Mouse (Mus musculus): ENCODE data around the gene Rgs11. TPM values are rescaled to one million over a fixed set of nuclear protein-coding genes. Genes with fewer than 3 reads are reported as not detected.

Gene Rgs11
- total RNA-seq (2023): 34.2 TPM

GRCm38 (mm10) chr17:26202737-26203136 lies at the start of gene Rgs11:
Gene Rgs11 (plus strand): TSS chr17:26202951.

GRCm38 (mm10) chr17:26198892-26199291 lies 3.9 kb upstream of the Rgs11 start, which contains the start of gene Pdia2:
Gene Pdia2 (minus strand): TSS chr17:26199087.

GRCm38 (mm10) chr17:26207686-26208085 lies 4.9 kb downstream of the Rgs11 start, which contains the start of gene Arhgdig:
Gene Arhgdig (minus strand): TSS chr17:26207786.

GRCm38 (mm10) chr17:26244101-26244841 lies 41.5 kb downstream of the Rgs11 start, which contains the start of gene Fam234a:
Gene Fam234a (minus strand): TSS chr17:26244242.

GRCm38 (mm10) chr17:26252539-26253251 lies 49.9 kb downstream of the Rgs11 start, which contains the start of gene Luc7l:
Gene Luc7l (plus strand): TSS chr17:26252896.

Other genes with a start within 250 kb of the Rgs11 start
- 39.1 TPM for gene Capn15, start 217.2 kb upstream of the Rgs11 start, total RNA-seq (2023)
- 13.4 TPM for gene Rab11fip3, start 133.4 kb upstream of the Rgs11 start, total RNA-seq (2023)
- gene Decr2, start 112.6 kb upstream of the Rgs11 start, total RNA-seq (2023): 3.7 TPM
- gene Nme4, start 107.3 kb upstream of the Rgs11 start, total RNA-seq (2023): 3.5 TPM
- gene Tmem8, start 89.7 kb upstream of the Rgs11 start, total RNA-seq (2023): 20.9 TPM
- 44.1 TPM for gene Mrpl28, start 79.5 kb upstream of the Rgs11 start, total RNA-seq (2023)
- gene Axin1, start 64.3 kb upstream of the Rgs11 start, total RNA-seq (2023): 114 TPM
- gene Pdia2, start 3.9 kb upstream of the Rgs11 start, total RNA-seq (2023): 0.89 TPM
- not detected for gene Arhgdig, start 4.8 kb downstream of the Rgs11 start, total RNA-seq (2023)
- 44.4 TPM for gene Fam234a, start 41.3 kb downstream of the Rgs11 start, total RNA-seq (2023)
- gene Luc7l, start 49.9 kb downstream of the Rgs11 start, total RNA-seq (2023): 106 TPM
- 0.46 TPM for gene Neurl1b, start 211.9 kb downstream of the Rgs11 start, total RNA-seq (2023)